Mouse (Mus musculus): ENCODE results near the gene Stx6. TPM values are rescaled to one million over a fixed set of nuclear protein-coding genes. Genes with fewer than 3 reads are reported as not detected.
"Not testable (repeated sequence)": the region's sequence is repeated elsewhere in the genome, so short reads cannot be mapped to it uniquely, and the experiment has no call there.

Stx6 gene
- polyA plus RNA-seq, 1 experiment from 2014 or later: 9.0 TPM

- Histone ChIP-seq H3K4me1 (replicated peaks) (peaks cover 10% of the 10 kb centered on the region), H3K4me2 (no peak overlapping the region), H3K4me3 (replicated peaks) (no peak overlapping the region), H3K9me3 (replicated peaks) (no peaks in the 10 kb centered on the region), H3K36me3 (replicated peaks) (no peaks in the 10 kb centered on the region), H3K27me3 (no peaks in the 10 kb centered on the region), H3K27ac (replicated peaks) (no peak overlapping the region), H3K9ac (no peak overlapping the region)
- ATAC-seq (ENCODE audit: insufficient read depth): no peak
- 58% methylated on average over 3 of the region's 3 CpGs for WGBS (ENCODE audit: insufficient replicate concordance)
Observed at GRCm38 (mm10) chr1:155167453-155167852, 8.9 kb downstream of the Stx6 start.

- Histone ChIP-seq H3K27ac (replicated peaks) (no peak overlapping the region), H3K4me3 (replicated peaks) (no peak overlapping the region)
Observed at GRCm38 (mm10) chr1:155169935-155170334, 11.4 kb downstream of the Stx6 start.

GRCm38 (mm10) chr1:155172895-155173643 is 14.6 kb downstream of the Stx6 start:
- Histone ChIP-seq H3K27ac (replicated peaks) (no peak overlapping the region), H3K27me3 (no peaks in the 10 kb centered on the region), H3K9me3 (replicated peaks) (no peaks in the 10 kb centered on the region), H3K4me2 (no peak overlapping the region), H3K9ac (no peak overlapping the region), H3K36me3 (replicated peaks) (0 out of 2 replicates have a peak, but pooled peaks cover 1% of the 10 kb centered on the region), H3K4me1 (replicated peaks) (no peaks in the 10 kb centered on the region), H3K4me3 (replicated peaks) (no peak overlapping the region)
- ATAC-seq (ENCODE audit: insufficient read depth): no peak
- 71% methylated on average over 3 of the region's 3 CpGs for WGBS (ENCODE audit: insufficient replicate concordance)

More at GRCm38 (mm10) chr1:155169935-155170334, 11.4 kb downstream of the Stx6 start:
- no peak for ATAC-seq (ENCODE audit: insufficient read depth)
- no peak overlapping the region for H3K4me2 ChIP-seq
- H3K4me1 ChIP-seq (replicated peaks): no peaks in the 10 kb centered on the region
- H3K9me3 ChIP-seq (replicated peaks): no peaks in the 10 kb centered on the region
- no peaks in the 10 kb centered on the region for H3K36me3 ChIP-seq (replicated peaks)
- H3K27me3 ChIP-seq: no peaks in the 10 kb centered on the region
- no peak overlapping the region for H3K9ac ChIP-seq

GRCm38 (mm10) chr1:155173644-155174016 is 15.1 kb downstream of the Stx6 start:
- H3K4me1 ChIP-seq (replicated peaks); H3K27me3 ChIP-seq; H3K4me2 ChIP-seq; H3K9ac ChIP-seq; ATAC-seq (ENCODE audit: insufficient read depth); H3K4me3 ChIP-seq (replicated peaks); H3K27ac ChIP-seq (replicated peaks); H3K36me3 ChIP-seq (replicated peaks); H3K9me3 ChIP-seq (replicated peaks): not testable (repeated sequence)
- WGBS (ENCODE audit: insufficient replicate concordance): 54% methylated on average over 1 of the region's 1 CpGs

GRCm38 (mm10) chr1:155174424-155174823 is 15.9 kb downstream of the Stx6 start:
- 38% methylated on average over 1 of the region's 1 CpGs for WGBS (ENCODE audit: insufficient replicate concordance)

GRCm38 (mm10) chr1:155178192-155178924 is 19.8 kb downstream of the Stx6 start:
- no peak for ATAC-seq (ENCODE audit: insufficient read depth)
- Histone ChIP-seq H3K4me2 (no peak overlapping the region), H3K36me3 (replicated peaks) (0 out of 2 replicates have a peak, but pooled peaks cover 7% of the 10 kb centered on the region), H3K27me3 (no peaks in the 10 kb centered on the region), H3K4me3 (replicated peaks) (no peak overlapping the region), H3K27ac (replicated peaks) (no peak overlapping the region), H3K9ac (no peak overlapping the region), H3K9me3 (replicated peaks) (no peaks in the 10 kb centered on the region), H3K4me1 (replicated peaks) (no peaks in the 10 kb centered on the region)
- WGBS (ENCODE audit: insufficient replicate concordance): 71% methylated on average over 2 of the region's 2 CpGs

More at GRCm38 (mm10) chr1:155174424-155174823, 15.9 kb downstream of the Stx6 start:
- no peak overlapping the region for H3K4me2 ChIP-seq
- H3K9ac ChIP-seq: no peak overlapping the region
- H3K4me1 ChIP-seq (replicated peaks): no peaks in the 10 kb centered on the region
- H3K27me3 ChIP-seq: no peaks in the 10 kb centered on the region
- H3K4me3 ChIP-seq (replicated peaks): no peak overlapping the region
- H3K27ac ChIP-seq (replicated peaks): no peak overlapping the region
- H3K36me3 ChIP-seq (replicated peaks): 0 out of 2 replicates have a peak, but pooled peaks cover 3% of the 10 kb centered on the region
- no peaks in the 10 kb centered on the region for H3K9me3 ChIP-seq (replicated peaks)
- no peak for ATAC-seq (ENCODE audit: insufficient read depth)

- peaks cover 10% of the 10 kb centered on the region; the same call in 1 of the 2 replicates for H3K36me3 ChIP-seq (replicated peaks)
- no peak overlapping the region for H3K27ac ChIP-seq (replicated peaks)
- H3K9ac ChIP-seq: no peak overlapping the region
- no peak for ATAC-seq (ENCODE audit: insufficient read depth)
- no peak overlapping the region for H3K4me2 ChIP-seq
- no peaks in the 10 kb centered on the region for H3K9me3 ChIP-seq (replicated peaks)
- no peaks in the 10 kb centered on the region for H3K27me3 ChIP-seq
- no peak overlapping the region for H3K4me3 ChIP-seq (replicated peaks)
- 76% methylated on average over 3 of the region's 3 CpGs for WGBS (ENCODE audit: insufficient replicate concordance)
- no peaks in the 10 kb centered on the region for H3K4me1 ChIP-seq (replicated peaks)
Observed at GRCm38 (mm10) chr1:155184191-155184590, 25.7 kb downstream of the Stx6 start.

- no peak overlapping the region for H3K27ac ChIP-seq (replicated peaks)
- H3K4me1 ChIP-seq (replicated peaks): no peaks in the 10 kb centered on the region
- H3K4me2 ChIP-seq: no peak overlapping the region
- no peak for ATAC-seq (ENCODE audit: insufficient read depth)
- no peaks in the 10 kb centered on the region for H3K27me3 ChIP-seq
- H3K9ac ChIP-seq: no peak overlapping the region
- peaks cover 17% of the 10 kb centered on the region for H3K36me3 ChIP-seq (replicated peaks)
- H3K9me3 ChIP-seq (replicated peaks): no peaks in the 10 kb centered on the region
- 75% methylated on average over 4 of the region's 4 CpGs for whole genome bisulfite sequencing (ENCODE audit: insufficient replicate concordance)
- H3K4me3 ChIP-seq (replicated peaks): no peak overlapping the region
Observed at GRCm38 (mm10) chr1:155188656-155189055, 30.1 kb downstream of the Stx6 start.

- no peak overlapping the region for H3K27ac ChIP-seq (replicated peaks)
- H3K4me2 ChIP-seq: no peak overlapping the region
- no peaks in the 10 kb centered on the region for H3K27me3 ChIP-seq
- no peaks in the 10 kb centered on the region for H3K4me1 ChIP-seq (replicated peaks)
- WGBS (ENCODE audit: insufficient replicate concordance): 75% methylated on average over 8 of the region's 8 CpGs
- no peak for ATAC-seq (ENCODE audit: insufficient read depth)
- H3K9me3 ChIP-seq (replicated peaks): no peaks in the 10 kb centered on the region
- no peak overlapping the region for H3K9ac ChIP-seq
- no peak overlapping the region for H3K4me3 ChIP-seq (replicated peaks)
- peaks cover 23% of the 10 kb centered on the region for H3K36me3 ChIP-seq (replicated peaks)
Observed at GRCm38 (mm10) chr1:155191219-155191618, 32.7 kb downstream of the Stx6 start.

- no peaks in the 10 kb centered on the region for H3K4me1 ChIP-seq (replicated peaks)
- no peaks in the 10 kb centered on the region for H3K27me3 ChIP-seq
- no peak overlapping the region for H3K27ac ChIP-seq (replicated peaks)
- WGBS (ENCODE audit: insufficient replicate concordance): 73% methylated on average over 2 of the region's 2 CpGs
- no peak overlapping the region for H3K4me3 ChIP-seq (replicated peaks)
- no peak overlapping the region for H3K9ac ChIP-seq
- ATAC-seq (ENCODE audit: insufficient read depth): no peak
- H3K36me3 ChIP-seq (replicated peaks): peaks cover 23% of the 10 kb centered on the region
- no peak overlapping the region for H3K4me2 ChIP-seq
- no peaks in the 10 kb centered on the region for H3K9me3 ChIP-seq (replicated peaks)
Observed at GRCm38 (mm10) chr1:155191671-155192070, 33.2 kb downstream of the Stx6 start.

GRCm38 (mm10) chr1:155192805-155193368 is 34.4 kb downstream of the Stx6 start:
- H3K4me2 ChIP-seq: no peak overlapping the region
- H3K9ac ChIP-seq: no peak overlapping the region
- ATAC-seq (ENCODE audit: insufficient read depth): no peak
- H3K27ac ChIP-seq (replicated peaks): no peak overlapping the region
- H3K36me3 ChIP-seq (replicated peaks): peaks cover 23% of the 10 kb centered on the region
- 72% methylated on average over 15 of the region's 15 CpGs for WGBS (ENCODE audit: insufficient replicate concordance)
- H3K9me3 ChIP-seq (replicated peaks): no peaks in the 10 kb centered on the region
- no peaks in the 10 kb centered on the region for H3K4me1 ChIP-seq (replicated peaks)
- no peak overlapping the region for H3K4me3 ChIP-seq (replicated peaks)
- no peaks in the 10 kb centered on the region for H3K27me3 ChIP-seq
